Mouse (Mus musculus) ES-E14 (cell line): Measurements from ENCODE around the gene Uggt1.

ENCODE experiments used
- CHD2 ChIP-seq: IDR thresholded peaks from 2 replicates; pipeline ENCODE4 v1.6.1; 2014; ENCODE audit warnings: mild to moderate bottlenecking, low read depth, low read length, inconsistent platforms
- HCFC1 ChIP-seq: IDR thresholded peaks from 2 replicates; pipeline ENCODE4 v1.6.1; 2012; ENCODE audit warnings: low read length, inconsistent platforms, borderline replicate concordance; ENCODE audit not compliant: insufficient read depth
- MAFK ChIP-seq: IDR thresholded peaks from 2 replicates; pipeline ENCODE4 v1.6.1; 2014; ENCODE audit warnings: mild to moderate bottlenecking, low read depth, low read length, inconsistent platforms; ENCODE audit not compliant: insufficient read depth
- ZC3H11A ChIP-seq: IDR thresholded peaks from 2 replicates; pipeline ENCODE4 v1.6.1; 2012; ENCODE audit warnings: low read depth, mild to moderate bottlenecking, inconsistent platforms, low read length, borderline replicate concordance
- ZNF384 ChIP-seq: IDR thresholded peaks from 2 replicates; pipeline ENCODE4 v1.6.1; 2012; ENCODE audit warnings: low read depth, low read length, inconsistent platforms

DNA sequence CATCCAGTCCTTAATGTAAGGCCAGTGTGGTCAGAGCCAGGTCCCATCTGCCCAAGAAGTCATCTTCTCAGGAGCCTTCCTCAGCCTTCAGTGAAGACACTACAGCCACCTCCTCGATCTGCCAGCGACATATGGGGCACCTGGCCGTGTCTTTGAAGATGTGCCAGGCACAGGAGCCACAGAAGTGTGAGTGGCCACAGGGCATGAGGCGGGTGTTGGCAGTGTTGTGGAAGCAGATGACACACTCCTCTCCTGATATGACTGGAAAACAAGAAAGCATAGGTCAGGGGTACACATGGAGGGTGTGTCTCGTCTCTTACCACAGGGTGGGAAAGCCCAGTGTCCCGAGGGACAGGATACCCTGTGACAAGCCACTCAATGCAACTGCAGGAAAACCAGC is 21.8 kb upstream of the Uggt1 start:
- TF ChIP-seq HCFC1 (no peak), ZC3H11A (no peak), ZNF384 (no peak), MAFK (no peak), CHD2 (no peak)
